Mouse (Mus musculus): ENCODE results near the gene Vps35l. TPM values are rescaled to one million over a fixed set of nuclear protein-coding genes. Genes with fewer than 3 reads are reported as not detected.

Gene Vps35l
- polyA plus RNA-seq, 1 experiment from 2014 or later, result 94.4 TPM

GRCm38 (mm10) chr7:118765604-118766003, 25.6 kb downstream of the Vps35l start:
- H3K27me3 ChIP-seq, result no peaks in the 10 kb centered on the region
- WGBS, result 79% methylated on average over 8 of the region's 8 CpGs
- peaks cover 41% of the 10 kb centered on the region for H3K36me3 ChIP-seq
- no peak overlapping the region for H3K4me2 ChIP-seq
- ATAC-seq (ENCODE audit: low FRiP score, low read depth), result peak; percentile 55; the same call in 1 of the 2 replicates
- H3K4me1 ChIP-seq (replicated peaks), result peaks cover 11% of the 10 kb centered on the region
- no peak overlapping the region for H3K27ac ChIP-seq (replicated peaks)
- no peaks in the 10 kb centered on the region for H3K9me3 ChIP-seq
- no peak overlapping the region for H3K4me3 ChIP-seq
- H3K9ac ChIP-seq, result no peak overlapping the region

- 33% methylated on average over 18 of the region's 18 CpGs for WGBS
- Histone ChIP-seq H3K36me3 (peaks cover 35% of the 10 kb centered on the region), H3K4me3 (no peak overlapping the region), H3K9ac (no peak overlapping the region), H3K4me2 (peak overlapping the region; percentile 13; the same call in 1 of the 2 replicates), H3K9me3 (no peaks in the 10 kb centered on the region), H3K27ac (replicated peaks) (no peak overlapping the region), H3K4me1 (replicated peaks) (peaks cover 11% of the 10 kb centered on the region), H3K27me3 (no peaks in the 10 kb centered on the region)
- ATAC-seq (ENCODE audit: low FRiP score, low read depth), result peak; percentile 45; the same call in 1 of the 2 replicates
Observed at GRCm38 (mm10) chr7:118766119-118766833, 26.2 kb downstream of the Vps35l start.

GRCm38 (mm10) chr7:118766834-118767224, 26.8 kb downstream of the Vps35l start:
- H3K27ac ChIP-seq (replicated peaks), result no peak overlapping the region
- peaks cover 11% of the 10 kb centered on the region for H3K4me1 ChIP-seq (replicated peaks)
- no peak overlapping the region for H3K4me3 ChIP-seq
- no peak overlapping the region for H3K9ac ChIP-seq
- H3K27me3 ChIP-seq, result no peaks in the 10 kb centered on the region
- no peak for ATAC-seq (ENCODE audit: low FRiP score, low read depth)
- WGBS, result 70% methylated on average over 5 of the region's 5 CpGs
- no peak overlapping the region for H3K4me2 ChIP-seq
- H3K36me3 ChIP-seq, result peaks cover 30% of the 10 kb centered on the region
- no peaks in the 10 kb centered on the region for H3K9me3 ChIP-seq

- no peak overlapping the region for H3K9ac ChIP-seq
- no peak overlapping the region for H3K4me3 ChIP-seq
- H3K27ac ChIP-seq (replicated peaks), result no peak overlapping the region
- no peaks in the 10 kb centered on the region for H3K27me3 ChIP-seq
- no peak for ATAC-seq (ENCODE audit: low FRiP score, low read depth)
- H3K9me3 ChIP-seq, result no peaks in the 10 kb centered on the region
- H3K4me1 ChIP-seq (replicated peaks), result peaks cover 11% of the 10 kb centered on the region
- H3K4me2 ChIP-seq, result no peak overlapping the region
- H3K36me3 ChIP-seq, result 0 out of 2 replicates have a peak, but pooled peaks cover 7% of the 10 kb centered on the region
- WGBS, result 85% methylated on average over 8 of the region's 8 CpGs
Observed at GRCm38 (mm10) chr7:118769208-118769607, 29.2 kb downstream of the Vps35l start.

- H3K27me3 ChIP-seq, result no peaks in the 10 kb centered on the region
- 38% methylated on average over 1 of the region's 1 CpGs for WGBS
Observed at GRCm38 (mm10) chr7:118769655-118770054, 29.6 kb downstream of the Vps35l start.

GRCm38 (mm10) chr7:118773027-118773426, 33.0 kb downstream of the Vps35l start:
- no peak overlapping the region for H3K4me2 ChIP-seq
- H3K36me3 ChIP-seq, result peaks cover 14% of the 10 kb centered on the region; the same call in 1 of the 2 replicates

More at GRCm38 (mm10) chr7:118769655-118770054, 29.6 kb downstream of the Vps35l start:
- H3K4me3 ChIP-seq, result no peak overlapping the region
- no peaks in the 10 kb centered on the region for H3K9me3 ChIP-seq
- H3K4me2 ChIP-seq, result no peak overlapping the region
- peaks cover 11% of the 10 kb centered on the region for H3K4me1 ChIP-seq (replicated peaks)
- 0 out of 2 replicates have a peak, but pooled peaks cover 7% of the 10 kb centered on the region for H3K36me3 ChIP-seq
- no peak overlapping the region for H3K27ac ChIP-seq (replicated peaks)
- no peak for ATAC-seq (ENCODE audit: low FRiP score, low read depth)
- no peak overlapping the region for H3K9ac ChIP-seq

GRCm38 (mm10) chr7:118775991-118776390, 36.0 kb downstream of the Vps35l start:
- Histone ChIP-seq H3K9ac (no peak overlapping the region), H3K4me2 (no peak overlapping the region), H3K27me3 (no peaks in the 10 kb centered on the region), H3K9me3 (no peaks in the 10 kb centered on the region), H3K4me3 (no peak overlapping the region), H3K36me3 (peaks cover 14% of the 10 kb centered on the region; the same call in 1 of the 2 replicates), H3K4me1 (replicated peaks) (0 out of 2 replicates have a peak, but pooled peaks cover 2% of the 10 kb centered on the region), H3K27ac (replicated peaks) (no peak overlapping the region)
- 76% methylated on average over 7 of the region's 7 CpGs for WGBS
- no peak for ATAC-seq (ENCODE audit: low FRiP score, low read depth)

More at GRCm38 (mm10) chr7:118773027-118773426, 33.0 kb downstream of the Vps35l start:
- H3K4me3 ChIP-seq, result no peak overlapping the region
- 0 out of 2 replicates have a peak, but pooled peaks cover 3% of the 10 kb centered on the region for H3K4me1 ChIP-seq (replicated peaks)
- WGBS, result 79% methylated on average over 12 of the region's 12 CpGs
- H3K9ac ChIP-seq, result no peak overlapping the region
- no peaks in the 10 kb centered on the region for H3K9me3 ChIP-seq
- no peak overlapping the region for H3K27ac ChIP-seq (replicated peaks)
- ATAC-seq (ENCODE audit: low FRiP score, low read depth), result no peak
- no peaks in the 10 kb centered on the region for H3K27me3 ChIP-seq

GRCm38 (mm10) chr7:118776491-118776890, 36.5 kb downstream of the Vps35l start:
- ATAC-seq (ENCODE audit: low FRiP score, low read depth), result no peak
- no peak overlapping the region for H3K4me3 ChIP-seq
- 70% methylated on average over 9 of the region's 9 CpGs for WGBS
- no peak overlapping the region for H3K4me2 ChIP-seq
- H3K9ac ChIP-seq, result no peak overlapping the region
- no peaks in the 10 kb centered on the region for H3K27me3 ChIP-seq
- H3K4me1 ChIP-seq (replicated peaks), result 0 out of 2 replicates have a peak, but pooled peaks cover 2% of the 10 kb centered on the region
- no peaks in the 10 kb centered on the region for H3K9me3 ChIP-seq
- H3K27ac ChIP-seq (replicated peaks), result no peak overlapping the region
- H3K36me3 ChIP-seq, result peaks cover 18% of the 10 kb centered on the region; the same call in 1 of the 2 replicates

GRCm38 (mm10) chr7:118777598-118778394, 37.8 kb downstream of the Vps35l start:
- WGBS, result 86% methylated on average over 10 of the region's 10 CpGs
- no peak for ATAC-seq (ENCODE audit: low FRiP score, low read depth)
- Histone ChIP-seq H3K27me3 (no peaks in the 10 kb centered on the region), H3K4me3 (no peak overlapping the region), H3K27ac (replicated peaks) (no peak overlapping the region), H3K9me3 (no peaks in the 10 kb centered on the region), H3K4me1 (replicated peaks) (0 out of 2 replicates have a peak, but pooled peaks cover 2% of the 10 kb centered on the region), H3K4me2 (no peak overlapping the region), H3K36me3 (peaks cover 22% of the 10 kb centered on the region; the same call in 1 of the 2 replicates), H3K9ac (no peak overlapping the region)

- peak; percentile 54 for ATAC-seq (ENCODE audit: low FRiP score, low read depth)
- peaks cover 26% of the 10 kb centered on the region; the same call in 1 of the 2 replicates for H3K36me3 ChIP-seq
Observed at GRCm38 (mm10) chr7:118778561-118778960, 38.5 kb downstream of the Vps35l start.

GRCm38 (mm10) chr7:118783305-118784001, 43.4 kb downstream of the Vps35l start:
- H3K4me1 ChIP-seq (replicated peaks), result 0 out of 2 replicates have a peak, but pooled peaks cover 2% of the 10 kb centered on the region
- ATAC-seq (ENCODE audit: low FRiP score, low read depth), result no peak
- 87% methylated on average over 11 of the region's 11 CpGs for WGBS
- H3K9ac ChIP-seq, result no peak overlapping the region
- peaks cover 17% of the 10 kb centered on the region for H3K36me3 ChIP-seq
- no peaks in the 10 kb centered on the region for H3K27me3 ChIP-seq
- no peaks in the 10 kb centered on the region for H3K9me3 ChIP-seq
- H3K27ac ChIP-seq (replicated peaks), result no peak overlapping the region
- no peak overlapping the region for H3K4me3 ChIP-seq
- no peak overlapping the region for H3K4me2 ChIP-seq

More at GRCm38 (mm10) chr7:118778561-118778960, 38.5 kb downstream of the Vps35l start:
- Histone ChIP-seq H3K9me3 (no peaks in the 10 kb centered on the region), H3K9ac (no peak overlapping the region), H3K4me2 (no peak overlapping the region), H3K4me3 (no peak overlapping the region), H3K27ac (replicated peaks) (0 out of 2 replicates have a peak overlapping the region, but pooled peaks have one; percentile 15), H3K27me3 (no peaks in the 10 kb centered on the region), H3K4me1 (replicated peaks) (0 out of 2 replicates have a peak, but pooled peaks cover 2% of the 10 kb centered on the region)
- WGBS, result 44% methylated on average over 6 of the region's 6 CpGs
